ENCODE assay signal across 9 mouse cellular contexts in the genomic region with DNA sequence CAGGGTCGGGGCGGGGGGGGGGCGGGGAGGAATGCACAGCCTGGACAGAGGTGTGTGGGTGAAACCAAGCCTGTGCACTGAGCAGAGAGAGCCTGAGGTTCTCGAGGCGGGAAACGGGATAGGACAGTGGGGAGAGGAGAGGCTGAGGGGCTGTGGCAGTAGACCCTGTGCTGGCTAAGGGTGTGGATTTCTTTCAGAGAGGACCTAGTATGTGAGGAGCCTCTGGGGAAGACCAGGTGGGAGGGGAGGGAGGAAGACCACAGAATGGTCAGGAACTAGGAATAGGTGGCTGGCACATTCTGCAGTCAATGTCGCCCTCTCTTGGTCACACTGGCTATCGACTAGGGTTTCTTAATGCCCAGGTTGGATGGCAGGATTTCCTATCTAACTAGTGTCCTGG. TPM values are rescaled to one million over a fixed set of nuclear protein-coding genes. Genes with fewer than 3 reads are reported as not detected.
DNase-seq lines count a peak whose midpoint lies in the region; ATAC-seq lines count a peak whose summit lies in the region.
"Had no signal": no experiment of that assay in that cellular context is flagged by ENCODE, and none has a peak within 500 bp of the region (broad histone marks: within the 10 kb centered on the region; RNA-seq: fewer than 3 reads in every experiment).

No protein-coding gene starts in this region.

- no peak overlapping the region for H3K4me3 ChIP-seq in liver, embryonic 12.5 days

- no peak overlapping the region for H3K4me2 ChIP-seq in liver, embryonic 12.5 days

- H3K4me1 ChIP-seq in liver, embryonic 12.5 days: peaks cover 7% of the 10 kb centered on the region; the same call in 1 of the 2 replicates

- peaks cover 48% of the 10 kb centered on the region for H3K27me3 ChIP-seq in liver, embryonic 12.5 days (replicated peaks)

- peak; percentile 44 for DNase-seq in liver
- peak; percentile 27 for DNase-seq in cerebellum, adult 9-11 months
- peak; percentile 56 to 63 for DNase-seq in frontal cortex, postnatal 25 days (ENCODE audit: low spot score in 2 of 2)
- DNase-seq in kidney, adult 11 months: peak; percentile 37
- peak; percentile 73 for DNase-seq in left cerebral cortex, postnatal 4 days
- DNase-seq in neural tube, embryonic 10.5 days (ENCODE audit: extremely low spot score, low spot score): peak; percentile 73
- DNase-seq in thymus, postnatal 4 days: peak; percentile 47

- H3K9me3 ChIP-seq in liver, embryonic 12.5 days (replicated peaks): no peaks in the 10 kb centered on the region

- H3K36me3 ChIP-seq in liver, embryonic 12.5 days: no peaks in the 10 kb centered on the region

- intact Hi-C loops in left cerebral cortex, postnatal 4 days (cut with DNase I): loop anchor here (1.0 to 10.0 kb wide), 3 partner anchors 71 to 175 kb away; a partner anchor contains a TSS

- no peak for ATAC-seq in liver, embryonic 12.5 days

- H3K9ac ChIP-seq in liver, embryonic 12.5 days: no peak overlapping the region

- WGBS in liver, embryonic 12.5 days (ENCODE audit: insufficient replicate concordance): 20% methylated on average over 7 of the region's 8 CpGs

- H3K27ac ChIP-seq in liver, embryonic 12.5 days: no peak overlapping the region
- H3K27ac ChIP-seq: macrophage had no signal

RNA-seq across cellular contexts. Expression of a gene that starts 15.4 kb away (rescaled TPM):
- not detected in 2 replicates for polyA plus RNA-seq in liver, embryonic 12.5 days (2016; fragmentation: Nextera tagmentation; extraction: Ambion mirVana)
- total RNA-seq in left cerebral cortex, postnatal 4 days (2021): 1 to 10 TPM in 1 of 2 experiments, under 1 TPM in 1; 0.70 to 1.6 TPM
- polyA plus RNA-seq: macrophage had no signal

RNA-seq across cellular contexts. Expression of a gene that starts 27.3 kb away (rescaled TPM):
- polyA plus RNA-seq in liver, embryonic 12.5 days (2016; fragmentation: Nextera tagmentation; extraction: Ambion mirVana): 0.10 TPM in 1 of 2 replicates, not detected in the other
- under 1 TPM; 0.58 to 0.72 TPM for total RNA-seq in left cerebral cortex, postnatal 4 days (2021)
- polyA plus RNA-seq: macrophage had no signal

RNA-seq across cellular contexts. Expression of a gene that starts 36.2 kb away (rescaled TPM):
- 1.2 and 1.6 TPM in 2 replicates for polyA plus RNA-seq in liver, embryonic 12.5 days (2016; fragmentation: Nextera tagmentation; extraction: Ambion mirVana)
- total RNA-seq in left cerebral cortex, postnatal 4 days (2021): 100 to 1,000 TPM in 1 of 2 experiments, 10 to 100 TPM in 1; 96.9 to 103 TPM
- polyA plus RNA-seq: macrophage had no signal
